Mouse (Mus musculus): ENCODE results near the gene Trim30b.

DNA sequence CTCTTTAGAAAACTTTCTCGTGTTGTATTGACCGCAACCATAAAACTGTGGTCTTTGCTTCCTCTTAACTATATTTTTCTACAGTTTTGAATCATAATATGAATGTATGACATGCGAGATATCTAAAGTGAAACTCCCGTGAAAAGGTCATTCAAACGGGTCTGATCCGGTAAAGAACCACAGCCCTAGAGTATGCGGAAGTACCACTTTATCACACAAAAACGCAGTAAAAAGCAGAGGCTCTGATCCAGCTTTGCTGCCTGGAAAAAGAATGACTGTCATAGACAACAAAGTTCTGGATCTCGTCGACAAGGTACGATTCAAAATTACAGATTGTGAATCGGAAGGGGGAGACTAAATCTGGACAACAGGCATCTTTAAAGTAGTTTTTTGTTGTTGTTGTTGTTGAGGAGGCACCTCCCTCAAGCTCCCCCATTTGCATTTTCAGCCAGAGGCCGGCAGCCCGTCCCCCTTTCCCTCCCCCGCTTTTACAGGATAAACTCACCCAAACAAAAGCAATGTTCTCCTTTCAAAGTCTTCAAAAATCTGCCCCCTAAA lies 54.8 kb downstream of the Trim30b start:
- TF ChIP-seq TAL1 (IDR thresholded peaks at IDR 0.05; ENCODE audit: low read length) (no peak), GATA1 (IDR thresholded peaks at IDR 0.05; ENCODE audit: low read length) (no peak)
